Mouse (Mus musculus) CH12.LX (cell line): Measurements from ENCODE around the gene Ralgps2. TPM values are rescaled to one million over a fixed set of nuclear protein-coding genes. Genes with fewer than 3 reads are reported as not detected.

Experiments used
- DNase-seq: peaks from one replicate; pipeline ENCODE4 v3.0.0-alpha.2; 2013; ENCODE audit errors: extremely low read depth
- H3K27ac ChIP-seq: 2 replicates; pipeline ENCODE4 v1.5.1; 2012; ENCODE audit warnings: low read depth, mild to moderate bottlenecking, control low read depth, moderate library complexity; ENCODE audit not compliant: insufficient read depth
- H3K27me3 ChIP-seq: replicated peaks from 2 replicates; pipeline ENCODE3; 2012; ENCODE audit warnings: inconsistent platforms
- H3K36me3 ChIP-seq, 2 experiments: replicated peaks in 1 of 2; 2 replicates each; pipeline versions ENCODE3 to v1.6.1; 2012; ENCODE audit warnings: inconsistent platforms in 1 of 2, low read length in 1 of 2, mild to moderate bottlenecking in 1 of 2, mixed read lengths in 1 of 2, moderate library complexity in 1 of 2; ENCODE audit not compliant: control insufficient read depth in 1 of 2, insufficient read depth in 1 of 2
- H3K4me1 ChIP-seq, 2 experiments: 2 replicates each; pipeline ENCODE4 v1.6.1; 2012; ENCODE audit warnings: inconsistent platforms in 1 of 2, moderate library complexity in 1 of 2; ENCODE audit not compliant: insufficient read depth in 2 of 2, control insufficient read depth in 1 of 2
- H3K4me2 ChIP-seq: 2 replicates; pipeline ENCODE4 v1.6.1; 2012; ENCODE audit warnings: low read depth, mild to moderate bottlenecking, control low read depth; ENCODE audit not compliant: poor library complexity, insufficient read depth, severe bottlenecking
- H3K4me3 ChIP-seq, 3 experiments: fragments of 150-350 bp in 1 of 3; sonication (generic) in 1 of 3; replicated peaks in 1 of 3; 2 replicates each; pipeline versions ENCODE3 to v1.5.1; 2011 to 2012; ENCODE audit warnings: low read depth in 2 of 3, low read length in 2 of 3, mild to moderate bottlenecking in 2 of 3, moderate library complexity in 2 of 3, control low read depth in 1 of 3, improper control_type of control experiment in 1 of 3, inconsistent platforms in 1 of 3, mixed read lengths in 1 of 3; ENCODE audit not compliant: poor library complexity in 1 of 3
- H3K79me2 ChIP-seq: replicated peaks from 2 replicates; pipeline ENCODE4 v1.6.1; 2012; ENCODE audit warnings: mild to moderate bottlenecking, moderate library complexity; ENCODE audit not compliant: control insufficient read depth, poor library complexity, insufficient read depth, severe bottlenecking; ENCODE audit errors: extremely low read depth
- H3K9ac ChIP-seq: 2 replicates; pipeline ENCODE4 v1.6.1; 2012; ENCODE audit warnings: low read depth, mild to moderate bottlenecking, control low read depth, moderate library complexity; ENCODE audit not compliant: insufficient read depth
- H3K9me3 ChIP-seq: replicated peaks from 2 replicates; pipeline ENCODE3; 2012; ENCODE audit warnings: low read length, inconsistent platforms, mixed read lengths
- CTCF ChIP-seq, 2 experiments: IDR thresholded peaks in 1 of 2; conservative IDR thresholded peaks in 1 of 2; 2 replicates each; pipeline ENCODE4 v1.5.1; 2011 to 2012; ENCODE audit warnings: low read depth in 2 of 2, low read length in 2 of 2, improper control_type of control experiment in 1 of 2, inconsistent platforms in 1 of 2, mild to moderate bottlenecking in 1 of 2, moderate library complexity in 1 of 2
- ELF1 ChIP-seq: IDR thresholded peaks from 2 replicates; pipeline ENCODE4 v1.6.1; 2014; ENCODE audit warnings: low read depth, mild to moderate bottlenecking, inconsistent platforms, low read length, improper control_type of control experiment
- EP300 ChIP-seq: IDR thresholded peaks from 2 replicates; pipeline ENCODE4 v1.6.1; 2011; ENCODE audit warnings: low read length, improper control_type of control experiment
- GABPA ChIP-seq: IDR thresholded peaks from 2 replicates; pipeline ENCODE4 v1.6.1; 2012; ENCODE audit warnings: low read depth, low read length, improper control_type of control experiment, inconsistent platforms; ENCODE audit not compliant: insufficient replicate concordance
- HCFC1 ChIP-seq: IDR thresholded peaks from 2 replicates; pipeline ENCODE4 v1.6.1; 2012; ENCODE audit warnings: low read depth, mild to moderate bottlenecking, inconsistent platforms, low read length, improper control_type of control experiment
- JUN ChIP-seq: IDR thresholded peaks from 2 replicates; pipeline ENCODE4 v1.6.1; 2011; ENCODE audit warnings: low read depth, mild to moderate bottlenecking, low read length, improper control_type of control experiment, moderate library complexity; ENCODE audit not compliant: insufficient read depth
- KAT2A ChIP-seq: IDR thresholded peaks from 2 replicates; pipeline ENCODE4 v1.6.1; 2012; ENCODE audit warnings: low read length, improper control_type of control experiment, inconsistent platforms; ENCODE audit not compliant: insufficient replicate concordance
- MAFK ChIP-seq: IDR thresholded peaks from 2 replicates; pipeline ENCODE4 v1.6.1; 2011; ENCODE audit warnings: low read length, improper control_type of control experiment; ENCODE audit not compliant: insufficient replicate concordance
- MAX ChIP-seq: IDR thresholded peaks from 2 replicates; pipeline ENCODE4 v1.6.1; 2011; ENCODE audit warnings: low read length, improper control_type of control experiment
- MAZ ChIP-seq: IDR thresholded peaks from 2 replicates; pipeline ENCODE4 v1.6.1; 2012; ENCODE audit warnings: low read depth, mild to moderate bottlenecking, inconsistent platforms, low read length, improper control_type of control experiment, moderate library complexity
- MEF2A ChIP-seq: IDR thresholded peaks from 2 replicates; pipeline ENCODE4 v1.6.1; 2014; ENCODE audit warnings: low read depth, mild to moderate bottlenecking, inconsistent platforms, low read length, improper control_type of control experiment, borderline replicate concordance
- MXI1 ChIP-seq: IDR thresholded peaks from 2 replicates; pipeline ENCODE4 v1.6.1; 2011; ENCODE audit warnings: mild to moderate bottlenecking, low read depth, low read length, improper control_type of control experiment
- NELFE ChIP-seq: IDR thresholded peaks from 2 replicates; pipeline ENCODE4 v1.6.1; 2011; ENCODE audit warnings: low read depth, low read length, improper control_type of control experiment
- NRF1 ChIP-seq: IDR thresholded peaks from 2 replicates; pipeline ENCODE4 v1.6.1; 2014; ENCODE audit warnings: low read depth, mild to moderate bottlenecking, inconsistent platforms, low read length, improper control_type of control experiment, moderate library complexity
- POLR2A ChIP-seq: IDR thresholded peaks from 2 replicates; pipeline ENCODE4 v1.6.1; 2011; ENCODE audit warnings: low read depth, mild to moderate bottlenecking, improper control_type of control experiment, low read length
- POLR2AphosphoS2 ChIP-seq: IDR thresholded peaks from 2 replicates; pipeline ENCODE4 v1.6.1; 2011; ENCODE audit warnings: low read depth, low read length, improper control_type of control experiment
- RCOR1 ChIP-seq: conservative IDR thresholded peaks from 2 replicates; pipeline ENCODE4 v1.6.1; 2012; ENCODE audit warnings: low read depth, mild to moderate bottlenecking, inconsistent platforms, low read length, improper control_type of control experiment
- TCF12 ChIP-seq: IDR thresholded peaks from 2 replicates; pipeline ENCODE4 v1.6.1; 2014; ENCODE audit warnings: low read depth, mild to moderate bottlenecking, inconsistent platforms, low read length, improper control_type of control experiment
- UBTF ChIP-seq: IDR thresholded peaks from 2 replicates; pipeline ENCODE4 v1.6.1; 2012; ENCODE audit warnings: low read depth, mild to moderate bottlenecking, inconsistent platforms, low read length, improper control_type of control experiment, moderate library complexity
- USF1 ChIP-seq: IDR thresholded peaks from 2 replicates; pipeline ENCODE4 v1.6.1; 2014; ENCODE audit warnings: low read depth, mild to moderate bottlenecking, inconsistent platforms, low read length, improper control_type of control experiment
- USF2 ChIP-seq: conservative IDR thresholded peaks from 2 replicates; pipeline ENCODE4 v1.6.1; 2011; ENCODE audit warnings: low read depth, low read length, improper control_type of control experiment
- ZKSCAN1 ChIP-seq: IDR thresholded peaks from 2 replicates; pipeline ENCODE4 v1.6.1; 2012; ENCODE audit warnings: low read depth, inconsistent platforms, low read length, improper control_type of control experiment, borderline replicate concordance
- ZMIZ1 ChIP-seq: IDR thresholded peaks from 2 replicates; pipeline ENCODE4 v1.6.1; 2012; ENCODE audit warnings: low read depth, mild to moderate bottlenecking, inconsistent platforms, low read length, improper control_type of control experiment
- ZNF384 ChIP-seq: IDR thresholded peaks from 2 replicates; pipeline ENCODE4 v1.6.1; 2012; ENCODE audit warnings: low read depth, low read length, improper control_type of control experiment, inconsistent platforms
- dilution Hi-C: fragments of 300-500 bp; cut with MboI; formaldehyde crosslinking; loops from 2 replicates; pipeline ENCODE4 v1.14.3; 2020; ENCODE audit warnings: low sequenced_read_pairs; ENCODE audit not compliant: extremely low pct_unique_long_range_greater_than_20kb, extremely low pct_ligation_motif_present
- in situ Hi-C: fragments of 300-500 bp; cut with MboI; formaldehyde crosslinking; loops from 3 replicates; pipeline ENCODE4 v1.14.3; 2019; ENCODE audit warnings: low sequenced_read_pairs, low pct_ligation_motif_present, low pct_unique_long_range_greater_than_20kb, mixed read lengths
- polyA plus RNA-seq: library from polyadenylated mRNA; unstranded; fragments of >175 nt; gene quantifications from 2 replicates; pipeline ENCODE4 v1.2.1, GENCODE M21; 2012; ENCODE audit warnings: low read depth; ENCODE audit not compliant: insufficient read length
- total RNA-seq, 2 experiments: library from RNA; depleted of rRNA; stranded (reverse); fragments of 300-350 nt in 1 of 2; fragments of >200 nt in 1 of 2; gene quantifications; 2 replicates each; pipeline ENCODE4 v1.2.3; 2012 to 2014

The Ralgps2 gene
- total and polyA plus RNA-seq, 3 experiments: 65.1 to 149 (median 133) TPM

GRCm38 (mm10) chr1:156770845-156771244 lies 168.6 kb downstream of the Ralgps2 start:
- Histone ChIP-seq H3K4me2 (no peak overlapping the region), H3K79me2 (no peaks in the 10 kb centered on the region), H3K9ac (no peak overlapping the region), H3K27ac (no peak overlapping the region), H3K4me3 (no peak overlapping the region), H3K4me1 (no peaks in the 10 kb centered on the region), H3K36me3 (no peaks in the 10 kb centered on the region), H3K9me3 (peaks cover 15% of the 10 kb centered on the region), H3K27me3 (no peaks in the 10 kb centered on the region)
- TF ChIP-seq MEF2A (no peak), CTCF (conservative IDR thresholded peaks at IDR 0.05 in 1 of 2, IDR thresholded peaks at IDR 0.05 in 1 of 2; ENCODE audit: low read depth in 2 of 2, low read length in 2 of 2) (no peak), ZKSCAN1 (no peak), ZNF384 (no peak), MXI1 (no peak), USF2 (no peak), POLR2AphosphoS2 (no peak), RCOR1 (no peak)
- no peak for DNase-seq
- dilution Hi-C loops: no loop called here
- in situ Hi-C loops: no loop called here

GRCm38 (mm10) chr1:156769621-156770297 lies 169.7 kb downstream of the Ralgps2 start:
- no peak for DNase-seq
- H3K9me3 ChIP-seq: peaks cover 21% of the 10 kb centered on the region
- H3K9ac ChIP-seq: no peak overlapping the region
- H3K27me3 ChIP-seq: no peaks in the 10 kb centered on the region
- no peaks in the 10 kb centered on the region for H3K36me3 ChIP-seq
- in situ Hi-C loops: no loop called here
- no peak overlapping the region for H3K27ac ChIP-seq
- H3K4me1 ChIP-seq: no peaks in the 10 kb centered on the region
- no peaks in the 10 kb centered on the region for H3K79me2 ChIP-seq
- no peak overlapping the region for H3K4me2 ChIP-seq
- TF ChIP-seq POLR2A: no peak
- TF ChIP-seq NRF1: no peak
- no peak for TF ChIP-seq TCF12
- no peak for TF ChIP-seq MAFK
- TF ChIP-seq GABPA: no peak
- TF ChIP-seq CTCF (conservative IDR thresholded peaks at IDR 0.05 in 1 of 2, IDR thresholded peaks at IDR 0.05 in 1 of 2; ENCODE audit: low read depth in 2 of 2, low read length in 2 of 2): no peak
- no peak for TF ChIP-seq HCFC1
- TF ChIP-seq, all 38 proteins: peak for 0
- dilution Hi-C loops: no loop called here
- no peak overlapping the region for H3K4me3 ChIP-seq

GRCm38 (mm10) chr1:156769163-156769562 lies 170.3 kb downstream of the Ralgps2 start:
- DNase-seq: no peak
- no peak for TF ChIP-seq RCOR1
- TF ChIP-seq MAX: no peak
- no peak for TF ChIP-seq POLR2AphosphoS2
- TF ChIP-seq ELF1: no peak
- TF ChIP-seq NELFE: no peak
- no peak for TF ChIP-seq KAT2A
- no peak for TF ChIP-seq MAZ
- no peak for TF ChIP-seq USF1
- TF ChIP-seq MAFK: no peak
- TF ChIP-seq ZMIZ1: no peak
- TF ChIP-seq JUN: no peak
- no peak for TF ChIP-seq UBTF
- TF ChIP-seq GABPA: no peak
- no peak for TF ChIP-seq EP300
- Histone ChIP-seq H3K9me3 (peaks cover 23% of the 10 kb centered on the region), H3K27ac (no peak overlapping the region), H3K9ac (no peak overlapping the region), H3K4me1 (no peaks in the 10 kb centered on the region), H3K36me3 (no peaks in the 10 kb centered on the region), H3K27me3 (no peaks in the 10 kb centered on the region), H3K79me2 (no peaks in the 10 kb centered on the region), H3K4me3 (no peak overlapping the region), H3K4me2 (no peak overlapping the region)
- dilution Hi-C loops (no loop called here), in situ Hi-C loops (no loop called here)
